Mouse (Mus musculus) liver, adult (tissue): ENCODE measurements around the gene Cd93.

ENCODE experiments used
- GATA4 ChIP-seq: IDR thresholded peaks from 2 replicates; pipeline ENCODE4 v1.6.1; 2014; ENCODE audit warnings: mild to moderate bottlenecking, low read length; ENCODE audit not compliant: insufficient replicate concordance

Cd93 gene

GRCm38 (mm10) chr2:148395131-148396051, 48.0 kb downstream of the Cd93 start, which contains the start of gene Sstr4:
Gene Sstr4, plus strand, starts transcription at chr2:148395344.
- TF ChIP-seq GATA4: no peak

- no peak for TF ChIP-seq GATA4
Measured at GRCm38 (mm10) chr2:148393846-148394245, 49.5 kb downstream of the Cd93 start.

- TF ChIP-seq GATA4: no peak
Measured at GRCm38 (mm10) chr2:148393149-148393548, 50.2 kb downstream of the Cd93 start.

- TF ChIP-seq GATA4: no peak
Measured at GRCm38 (mm10) chr2:148387652-148388581, 55.4 kb downstream of the Cd93 start.

- TF ChIP-seq GATA4: no peak
Measured at GRCm38 (mm10) chr2:148386927-148387326, 56.4 kb downstream of the Cd93 start.
